Mouse (Mus musculus): ENCODE measurements around the gene Phtf1.

Gene Phtf1

GRCm38 (mm10) chr3:104026938-104027337 is 59.0 kb downstream of the Phtf1 start:
- no peak for DNase-seq

- DNase-seq, result no peak
Measured at GRCm38 (mm10) chr3:104032086-104032485, 64.2 kb downstream of the Phtf1 start.

- no peak for DNase-seq
Measured at GRCm38 (mm10) chr3:104032747-104033146, 64.8 kb downstream of the Phtf1 start.

- no peak for DNase-seq
Measured at GRCm38 (mm10) chr3:104059001-104059622, 91.2 kb downstream of the Phtf1 start.

- no peak for DNase-seq
Measured at GRCm38 (mm10) chr3:104069395-104069794, 101.5 kb downstream of the Phtf1 start.

Data from thymus, postnatal 36 days (tissue).